Mouse (Mus musculus) cerebellum, adult 8-10 months (tissue): ENCODE measurements around the gene Gpat2.

Source experiments
- DNase-seq: peaks from one replicate; pipeline ENCODE4 v3.0.0; 2022

Gene Gpat2

DNA sequence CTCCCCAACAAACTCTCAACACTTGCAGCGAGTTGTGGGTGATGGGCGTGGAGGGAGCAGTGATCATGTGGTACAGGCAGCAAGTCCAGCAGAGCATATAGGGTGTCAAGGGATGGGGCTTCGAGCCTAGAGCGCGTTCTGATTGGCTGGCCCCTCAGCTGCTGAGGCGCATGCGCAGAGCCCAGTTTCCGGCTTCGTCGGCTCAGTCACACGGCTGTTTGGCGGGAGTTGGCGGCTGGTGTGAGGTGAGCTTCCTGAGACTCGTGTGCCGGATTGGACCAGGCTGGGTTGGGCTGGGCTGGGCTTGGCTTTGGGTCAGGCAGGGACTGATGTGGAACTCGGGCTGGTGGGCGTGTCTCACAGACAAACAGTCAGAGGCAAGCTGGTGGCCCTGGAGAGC, at the start of gene Gpat2:
Gpat2 (plus strand) TSS at position 223 of the 400 bp plus-strand sequence.
- no peak for DNase-seq

- no peak for DNase-seq
These were observed 49.1 kb upstream of the Gpat2 start for GRCm38 (mm10) chr2:127375759-127376341.

DNA sequence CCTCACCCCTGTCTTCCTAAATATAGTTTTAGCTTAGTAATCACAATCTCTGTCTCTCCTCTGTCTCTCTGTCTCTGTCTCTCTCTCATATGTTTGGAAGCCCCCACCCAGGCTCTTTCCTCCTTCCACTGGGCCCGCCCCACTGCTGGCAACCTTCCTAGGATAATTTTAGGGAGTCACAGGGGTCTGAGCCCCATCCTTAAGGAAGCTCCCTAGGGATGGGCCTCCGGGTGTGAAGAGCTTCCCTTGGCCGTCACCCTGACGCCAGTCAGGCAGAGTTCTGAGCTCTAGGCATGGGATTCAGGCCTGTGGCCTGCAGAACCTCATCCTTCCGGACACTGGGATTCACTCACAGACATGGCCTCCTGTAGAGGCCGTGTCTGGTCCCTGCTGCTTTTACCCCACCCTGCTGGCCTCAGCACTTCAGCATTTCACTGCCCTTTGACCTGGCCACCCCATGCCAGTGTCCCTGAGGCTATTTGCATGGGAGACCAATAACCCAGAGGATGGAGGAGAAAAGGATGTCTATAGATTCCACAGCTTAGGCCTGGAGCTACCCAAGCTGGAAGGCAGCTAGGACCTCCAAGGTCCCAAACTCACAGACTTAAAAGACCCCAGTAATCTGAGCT, 48.5 kb upstream of the Gpat2 start:
- no peak for DNase-seq

GRCm38 (mm10) chr2:127377942-127378610, 46.9 kb upstream of the Gpat2 start:
- no peak for DNase-seq

- DNase-seq = no peak
These were observed 46.4 kb upstream of the Gpat2 start for GRCm38 (mm10) chr2:127378611-127378990.

DNA sequence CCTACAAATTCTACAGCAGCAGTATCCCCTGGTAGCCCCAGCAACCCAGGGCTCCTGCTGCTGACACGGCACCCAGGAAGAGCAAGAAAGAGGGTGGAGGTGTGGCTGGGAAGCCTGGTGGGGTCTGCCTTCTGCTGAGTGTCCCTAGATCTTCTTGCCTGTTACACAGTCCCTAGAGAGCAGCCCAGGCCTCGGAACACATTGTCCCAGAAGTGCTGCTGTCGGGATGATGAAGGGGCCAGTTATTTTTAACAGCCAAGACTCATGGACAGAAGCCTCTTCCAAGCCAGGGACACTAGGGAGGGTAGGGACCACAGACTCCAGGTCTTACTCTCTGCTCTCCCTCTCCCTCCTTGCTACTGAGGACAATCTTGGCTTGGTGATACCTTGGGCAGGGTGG, 45.7 kb upstream of the Gpat2 start:
- DNase-seq = no peak

- DNase-seq = no peak
These were observed 41.1 kb upstream of the Gpat2 start for GRCm38 (mm10) chr2:127383881-127384280.

- DNase-seq = no peak
These were observed 37.5 kb upstream of the Gpat2 start for GRCm38 (mm10) chr2:127387521-127387920.

DNA sequence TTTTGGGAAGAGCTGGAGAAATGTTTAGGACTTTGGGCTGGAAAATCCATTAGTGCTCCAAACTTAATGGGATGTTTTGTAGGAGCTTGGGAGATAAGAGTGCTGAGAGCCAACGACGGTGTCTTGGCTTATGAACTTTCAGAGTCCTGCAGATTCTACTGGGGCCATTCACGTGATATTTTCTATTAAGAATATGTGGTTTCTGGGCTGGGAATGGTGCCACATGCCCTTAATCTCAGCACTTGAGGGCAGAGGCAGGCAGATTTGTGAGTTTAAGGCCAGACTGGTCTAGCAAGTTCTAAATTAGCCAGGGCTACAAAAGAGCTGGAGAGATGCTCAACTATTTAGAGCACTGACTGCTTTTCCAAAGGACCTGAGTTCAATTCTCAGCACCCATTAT, 34.6 kb upstream of the Gpat2 start:
- DNase-seq = no peak

GRCm38 (mm10) chr2:127390846-127391245, 34.2 kb upstream of the Gpat2 start:
- no peak for DNase-seq

DNA sequence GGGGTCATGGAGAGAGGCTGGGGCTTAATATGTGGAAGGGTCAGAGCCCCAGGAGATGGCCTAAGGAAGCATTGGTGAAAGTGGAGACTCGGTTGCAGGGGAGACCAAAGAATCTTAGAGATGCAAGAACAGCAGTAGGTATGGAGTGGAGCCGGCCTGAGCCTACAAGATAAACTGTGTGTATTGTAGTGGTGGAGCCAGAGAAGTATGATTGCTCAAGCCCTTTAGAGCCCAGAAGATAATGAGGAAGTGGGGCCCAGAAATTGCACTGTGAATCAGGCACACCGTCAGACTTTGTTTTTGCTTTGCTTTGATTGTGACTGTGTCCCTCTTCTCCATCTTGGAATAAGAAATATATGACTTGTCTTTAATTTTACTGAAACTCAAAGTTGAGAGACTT, 33.7 kb upstream of the Gpat2 start:
- no peak for DNase-seq

GRCm38 (mm10) chr2:127394606-127395161, 30.3 kb upstream of the Gpat2 start:
- no peak for DNase-seq

GRCm38 (mm10) chr2:127398738-127399137, 26.3 kb upstream of the Gpat2 start:
- DNase-seq = no peak

- DNase-seq = no peak
These were observed 13.9 kb upstream of the Gpat2 start for GRCm38 (mm10) chr2:127411126-127411525.

DNA sequence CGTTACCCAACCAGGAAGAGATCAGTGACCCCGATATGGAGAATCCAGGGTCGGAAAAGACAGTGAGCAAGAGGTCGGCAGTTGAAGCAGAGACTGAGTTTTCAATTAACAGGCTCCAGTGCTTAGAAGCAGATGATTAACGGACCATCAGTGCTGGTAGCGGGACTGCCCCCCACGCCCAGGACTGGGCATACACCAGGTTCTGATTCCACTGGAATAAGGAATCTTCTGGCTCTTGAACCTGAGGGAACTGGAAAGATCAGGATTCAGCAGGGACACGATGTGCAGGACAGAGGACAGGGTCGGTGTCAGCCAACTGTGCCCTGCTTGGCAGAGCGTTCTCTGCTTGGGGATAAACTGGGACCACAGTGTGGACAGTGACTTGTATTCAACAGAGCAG, 9.2 kb upstream of the Gpat2 start:
- DNase-seq = no peak

DNA sequence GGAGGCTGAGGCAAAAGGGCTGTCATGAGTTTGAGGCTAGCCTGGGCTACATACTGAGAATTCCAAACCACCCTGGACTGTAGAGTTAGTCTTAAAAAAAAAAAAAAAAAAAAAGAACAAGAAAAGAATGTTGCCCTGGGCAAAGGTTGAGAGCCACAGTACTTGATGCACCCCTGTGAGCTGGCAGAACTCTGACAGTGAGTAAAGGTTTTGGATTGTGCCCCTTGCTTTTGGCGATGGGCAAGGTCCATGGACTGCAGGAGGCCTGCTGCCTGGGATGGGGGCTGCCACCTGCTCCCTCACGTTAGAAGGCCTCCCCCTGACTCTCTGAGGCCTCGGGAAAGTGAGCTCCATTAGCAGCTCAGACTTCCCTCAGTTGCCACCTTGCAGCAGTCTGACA, 8.3 kb upstream of the Gpat2 start:
- DNase-seq = no peak

GRCm38 (mm10) chr2:127418266-127418970, 6.6 kb upstream of the Gpat2 start:
- no peak for DNase-seq

- DNase-seq = peak; percentile 29
These were observed 5.2 kb downstream of the Gpat2 start for GRCm38 (mm10) chr2:127430238-127430637.

GRCm38 (mm10) chr2:127433487-127434295, 8.7 kb downstream of the Gpat2 start:
- no peak for DNase-seq

DNA sequence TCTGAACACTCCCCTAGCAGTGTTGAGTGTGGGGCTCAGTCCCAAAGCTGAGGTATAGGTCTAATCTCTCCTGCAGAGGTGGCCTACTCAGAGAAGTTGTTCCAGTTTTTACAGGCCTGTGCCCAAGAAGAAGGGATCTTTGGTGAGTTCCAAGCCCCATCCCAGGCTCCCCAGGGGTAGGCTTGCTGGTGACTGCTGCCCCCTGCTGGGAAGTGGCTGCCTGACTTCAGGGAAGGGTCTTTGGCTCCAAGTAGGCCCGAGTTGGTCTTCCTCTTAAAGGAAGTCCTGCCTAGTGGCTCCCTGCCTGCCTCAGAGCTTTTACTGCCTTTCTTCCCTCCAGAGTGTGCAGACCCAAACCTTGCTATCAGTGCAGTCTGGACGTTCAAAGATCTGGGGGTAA, 10.1 kb downstream of the Gpat2 start:
- DNase-seq = no peak

DNA sequence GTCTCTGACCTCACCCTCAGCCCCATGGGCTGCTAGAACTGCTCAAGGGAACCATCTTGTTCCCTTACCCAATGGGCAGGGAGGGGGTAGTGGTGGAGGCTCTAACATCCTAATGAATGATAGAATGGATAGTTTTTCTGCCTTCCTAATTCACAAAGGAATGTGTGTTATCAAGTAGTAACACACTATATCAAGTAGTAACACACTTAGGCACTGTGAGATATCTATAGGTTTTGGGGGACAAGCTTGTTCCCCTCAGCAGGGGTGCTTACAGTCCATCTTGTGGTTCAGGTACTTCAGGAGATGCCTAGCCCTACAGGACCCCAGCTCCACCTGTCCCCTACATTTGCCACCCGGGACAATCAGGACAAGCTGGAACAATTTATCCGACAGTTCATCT, 10.6 kb downstream of the Gpat2 start:
- no peak for DNase-seq

- DNase-seq = no peak
These were observed 12.7 kb downstream of the Gpat2 start for GRCm38 (mm10) chr2:127437697-127438096.
